Mouse (Mus musculus): Measurements from ENCODE around the gene Igdcc3. TPM values are rescaled to one million over a fixed set of nuclear protein-coding genes. Genes with fewer than 3 reads are reported as not detected.

Igdcc3 gene
- polyA plus RNA-seq (2015; fragmentation: Nextera tagmentation; extraction: Ambion mirVana): 13.8 and 15.5 TPM in 2 replicates

DNA sequence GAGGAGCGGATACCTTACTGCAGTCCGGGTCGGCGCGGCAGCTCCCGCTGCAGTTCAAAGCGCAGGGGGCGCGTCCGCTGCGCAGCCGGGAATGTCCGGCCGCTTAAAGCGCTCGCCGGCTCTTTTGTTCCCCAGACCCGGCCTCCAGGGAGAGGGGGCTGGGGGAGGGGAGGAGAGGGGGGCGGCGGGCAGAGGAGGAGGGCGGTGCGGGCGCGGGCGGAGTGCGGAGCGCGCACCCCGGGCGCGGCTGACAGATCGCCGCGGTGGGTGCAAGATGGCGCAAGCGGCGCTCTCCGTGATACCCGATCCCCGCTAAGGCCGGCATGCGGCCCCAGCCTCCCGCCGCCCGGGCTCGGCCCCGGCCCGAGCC lies at the start of gene Igdcc3:
TSS of gene Igdcc3 (plus strand) at position 254 of the 370 bp plus-strand sequence.
- peak within 1 kb of the TSS; percentile 98 for H3K27ac ChIP-seq
- peak; percentile 83 for ATAC-seq (ENCODE audit: low FRiP score)
- peaks cover 18% of the 10 kb centered on the region for H3K36me3 ChIP-seq
- peak within 1 kb of the TSS; percentile 96 for H3K4me3 ChIP-seq
- peak within 1 kb of the TSS; percentile 97 for H3K9ac ChIP-seq
- H3K27me3 ChIP-seq: no peaks in the 10 kb centered on the region
- WGBS: under 1% methylated on average over 29 of the region's 48 CpGs
- H3K4me1 ChIP-seq (replicated peaks): peaks cover 56% of the 10 kb centered on the region
- no peaks in the 10 kb centered on the region for H3K9me3 ChIP-seq
- peak within 1 kb of the TSS; percentile 87 for H3K4me2 ChIP-seq

DNA sequence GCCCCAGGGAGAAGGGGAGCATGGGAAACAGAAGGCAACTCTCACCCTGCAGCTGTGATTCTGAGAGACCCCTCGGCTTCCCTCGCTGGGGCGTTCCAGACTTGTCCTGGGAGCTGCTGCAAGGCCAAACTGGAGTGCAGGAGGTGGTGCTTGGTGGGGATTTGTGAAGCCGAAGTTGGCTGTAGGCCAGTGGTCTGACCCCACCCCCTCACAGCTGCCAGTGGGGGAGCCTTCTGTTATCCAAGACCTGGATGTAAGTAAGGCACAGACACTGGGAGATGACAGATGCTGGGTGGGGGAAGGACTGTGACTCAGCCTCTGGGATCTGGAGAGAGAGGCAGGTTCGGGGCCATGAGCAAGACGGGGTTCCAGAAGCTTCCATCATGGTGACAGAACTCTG lies 46.8 kb upstream of the Igdcc3 start:
- no peak for ATAC-seq (ENCODE audit: low FRiP score)
- 41% methylated on average over 6 of the region's 6 CpGs for WGBS

DNA sequence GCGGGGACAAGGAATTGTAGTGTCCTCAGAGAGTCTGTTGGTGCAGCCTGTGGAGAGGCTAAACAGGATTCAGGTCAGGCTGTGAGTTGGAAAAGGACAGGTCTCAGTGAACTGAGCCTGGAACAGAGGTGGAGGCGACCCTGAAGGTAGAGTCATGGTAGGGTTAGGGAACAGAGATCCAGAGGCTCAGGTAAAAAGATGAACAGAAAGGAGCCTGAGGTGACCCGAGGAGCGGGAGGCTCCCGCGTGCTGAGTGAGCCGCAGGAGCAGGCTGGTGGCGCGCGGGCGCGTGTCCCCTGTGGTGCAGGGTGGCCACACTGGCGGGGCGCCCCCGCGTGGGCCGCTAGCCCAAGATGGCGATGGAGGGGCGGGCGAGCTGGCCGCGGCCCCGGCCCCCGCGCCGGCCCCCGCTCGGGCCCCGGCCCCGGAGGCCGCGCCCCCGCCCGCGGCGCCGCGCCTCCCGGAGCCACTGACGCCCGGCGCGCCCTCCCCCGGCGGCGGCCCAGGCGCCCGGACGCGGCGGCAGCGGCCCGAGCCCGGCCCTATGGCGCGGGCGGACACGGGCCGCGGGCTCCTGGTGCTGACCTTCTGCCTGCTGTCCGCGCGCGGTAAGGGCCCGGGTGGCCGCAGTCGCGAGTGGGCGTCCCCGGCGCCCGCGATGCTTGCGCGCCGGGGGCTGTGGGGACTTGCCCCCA lies 39.9 kb upstream of the Igdcc3 start, which contains the start of gene Igdcc4:
TSS of gene Igdcc4 (plus strand) at position 496 of the 695 bp plus-strand sequence.
- no peaks in the 10 kb centered on the region for H3K9me3 ChIP-seq
- 2% methylated on average over 46 of the region's 76 CpGs for WGBS
- H3K27ac ChIP-seq: peak within 1 kb of the TSS; percentile 87
- H3K4me2 ChIP-seq: peak within 1 kb of the TSS; percentile 96
- H3K4me1 ChIP-seq (replicated peaks): peaks cover 33% of the 10 kb centered on the region
- ATAC-seq (ENCODE audit: low FRiP score): 0 out of 2 replicates have a peak, but pooled peaks have one; percentile 10
- peak within 1 kb of the TSS; percentile 79 for H3K4me3 ChIP-seq
- H3K36me3 ChIP-seq: no peaks in the 10 kb centered on the region
- no peaks in the 10 kb centered on the region for H3K27me3 ChIP-seq
- H3K9ac ChIP-seq: peak within 1 kb of the TSS; percentile 92

More for the DNA sequence above, 46.8 kb upstream of the Igdcc3 start:
- Histone ChIP-seq H3K36me3 (no peaks in the 10 kb centered on the region), H3K4me3 (no peak overlapping the region), H3K4me1 (replicated peaks) (peaks cover 18% of the 10 kb centered on the region), H3K27me3 (no peaks in the 10 kb centered on the region), H3K9me3 (no peaks in the 10 kb centered on the region), H3K9ac (no peak overlapping the region), H3K27ac (0 out of 2 replicates have a peak overlapping the region, but pooled peaks have one; percentile 18), H3K4me2 (no peak overlapping the region)

DNA sequence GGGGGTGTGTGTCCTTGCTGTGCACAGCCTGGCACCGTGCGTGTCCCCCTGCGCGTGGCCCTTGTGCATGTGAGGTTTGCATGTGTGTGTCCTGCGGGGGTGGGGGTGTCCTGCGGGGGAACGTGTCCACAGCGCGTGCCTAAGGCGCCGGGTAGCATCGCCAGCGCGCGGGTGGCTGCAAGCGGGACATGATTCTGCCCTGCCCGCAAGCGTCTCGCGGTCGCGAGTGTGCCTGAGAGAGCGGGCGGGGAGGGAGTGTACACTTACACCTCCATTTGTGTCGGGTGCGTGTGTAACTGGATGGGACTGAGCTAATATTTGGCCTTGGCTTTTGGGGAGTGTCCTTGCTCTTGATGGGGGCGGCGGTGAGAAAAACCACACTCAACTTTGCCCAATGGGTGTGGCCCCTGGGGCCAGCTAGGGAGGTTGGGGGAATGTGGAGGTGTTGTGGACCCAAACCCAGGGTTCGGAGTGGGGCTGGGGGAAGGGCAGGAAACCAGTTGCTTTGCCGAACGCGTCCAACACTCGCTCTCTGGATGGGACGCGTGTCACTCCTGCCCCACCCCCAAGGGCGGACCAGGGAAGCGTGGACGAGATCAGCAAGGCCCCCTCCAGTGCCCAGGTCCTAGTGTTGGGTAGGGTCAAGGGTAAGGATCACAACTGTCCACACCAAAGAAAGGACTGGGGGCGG lies 39.2 kb upstream of the Igdcc3 start:
- Histone ChIP-seq H3K36me3 (no peaks in the 10 kb centered on the region), H3K4me3 (peak overlapping the region; percentile 79), H3K9me3 (no peaks in the 10 kb centered on the region), H3K9ac (peak overlapping the region; percentile 92), H3K27me3 (no peaks in the 10 kb centered on the region), H3K27ac (peak overlapping the region; percentile 87), H3K4me2 (peak overlapping the region; percentile 96), H3K4me1 (replicated peaks) (peaks cover 33% of the 10 kb centered on the region)
- under 1% methylated on average over 39 of the region's 39 CpGs for WGBS
- peak; percentile 62 for ATAC-seq (ENCODE audit: low FRiP score)

DNA sequence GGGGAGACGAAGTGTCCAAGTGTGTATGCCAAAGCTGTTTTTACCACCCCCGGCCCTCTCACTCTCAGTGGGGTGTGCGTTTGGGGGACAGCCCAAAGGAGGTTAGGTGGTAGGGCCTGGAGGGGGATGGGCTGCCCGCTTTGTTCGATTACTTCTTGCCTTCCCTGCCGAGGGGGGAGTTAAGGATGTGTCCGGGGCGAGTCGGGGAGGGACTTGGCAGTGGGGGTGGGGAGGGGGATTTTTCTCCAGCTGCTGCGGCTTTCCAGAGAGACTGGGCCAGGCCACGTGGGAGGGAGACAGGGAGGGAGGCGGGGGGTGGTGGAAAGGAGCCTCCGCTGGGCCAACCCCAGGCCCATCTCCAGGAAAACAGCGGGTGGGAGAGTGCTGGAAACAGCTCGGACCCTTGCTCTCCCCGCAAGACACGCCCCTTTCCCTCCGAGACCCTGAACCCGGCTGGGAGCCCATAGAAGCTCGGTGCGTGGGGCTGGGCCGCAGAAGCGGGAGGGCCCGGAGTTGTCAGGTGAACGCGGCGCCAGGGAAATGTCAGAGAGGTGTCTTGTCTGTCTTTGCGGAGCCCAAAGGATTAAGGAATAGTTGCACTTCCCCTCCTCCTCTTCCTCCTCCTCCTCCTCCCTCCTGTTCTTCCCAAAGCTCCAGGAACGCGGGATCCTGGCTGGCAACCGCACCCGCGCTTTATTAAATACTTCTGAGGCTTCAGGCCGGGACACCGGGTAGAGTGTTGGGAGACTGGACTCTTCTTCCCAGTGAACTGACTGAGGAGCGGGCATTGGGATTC lies 38.4 kb upstream of the Igdcc3 start:
- WGBS: 1% methylated on average over 35 of the region's 36 CpGs
- Histone ChIP-seq H3K27me3 (no peaks in the 10 kb centered on the region), H3K9ac (peak overlapping the region; percentile 92), H3K9me3 (no peaks in the 10 kb centered on the region), H3K4me1 (replicated peaks) (peaks cover 33% of the 10 kb centered on the region), H3K4me2 (peak overlapping the region; percentile 96), H3K4me3 (peak overlapping the region; percentile 79), H3K36me3 (no peaks in the 10 kb centered on the region), H3K27ac (peak overlapping the region; percentile 87)
- ATAC-seq (ENCODE audit: low FRiP score): peak; percentile 67

DNA sequence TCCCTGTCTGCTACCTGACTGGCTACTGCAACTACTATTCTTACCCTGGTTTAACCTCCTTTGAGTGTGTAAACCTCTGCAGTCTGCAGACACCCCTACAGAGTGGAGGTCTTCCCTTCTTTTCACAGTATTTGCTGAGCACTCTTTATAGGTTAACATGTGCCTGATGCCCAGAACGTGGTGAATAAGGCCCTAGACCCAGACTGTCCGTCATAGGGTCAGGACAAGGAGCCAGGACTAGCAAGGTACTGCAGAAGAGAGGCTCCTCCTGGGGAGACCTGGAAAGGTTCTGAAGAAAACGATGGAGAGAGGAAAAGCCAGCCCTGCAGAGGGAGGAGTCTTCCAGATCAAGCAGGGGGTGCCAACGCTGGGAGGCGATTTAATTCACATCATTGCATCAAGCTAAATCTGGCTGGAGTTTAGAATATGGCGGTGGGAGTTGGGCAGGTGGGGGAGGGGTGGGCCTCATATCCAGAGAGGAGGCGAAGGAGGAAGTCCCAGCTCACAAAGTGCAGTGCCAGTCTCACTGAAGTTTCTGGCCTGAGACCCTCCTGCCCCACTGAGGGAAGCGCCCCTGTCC lies 37.7 kb upstream of the Igdcc3 start:
- H3K27ac ChIP-seq: peak overlapping the region; percentile 87
- peak overlapping the region; percentile 79 for H3K4me3 ChIP-seq
- peaks cover 33% of the 10 kb centered on the region for H3K4me1 ChIP-seq (replicated peaks)
- no peaks in the 10 kb centered on the region for H3K27me3 ChIP-seq
- H3K36me3 ChIP-seq: no peaks in the 10 kb centered on the region
- H3K9ac ChIP-seq: peak overlapping the region; percentile 92
- peak overlapping the region; percentile 96 for H3K4me2 ChIP-seq
- no peaks in the 10 kb centered on the region for H3K9me3 ChIP-seq
- no peak for ATAC-seq (ENCODE audit: low FRiP score)
- 23% methylated on average over 8 of the region's 8 CpGs for WGBS

DNA sequence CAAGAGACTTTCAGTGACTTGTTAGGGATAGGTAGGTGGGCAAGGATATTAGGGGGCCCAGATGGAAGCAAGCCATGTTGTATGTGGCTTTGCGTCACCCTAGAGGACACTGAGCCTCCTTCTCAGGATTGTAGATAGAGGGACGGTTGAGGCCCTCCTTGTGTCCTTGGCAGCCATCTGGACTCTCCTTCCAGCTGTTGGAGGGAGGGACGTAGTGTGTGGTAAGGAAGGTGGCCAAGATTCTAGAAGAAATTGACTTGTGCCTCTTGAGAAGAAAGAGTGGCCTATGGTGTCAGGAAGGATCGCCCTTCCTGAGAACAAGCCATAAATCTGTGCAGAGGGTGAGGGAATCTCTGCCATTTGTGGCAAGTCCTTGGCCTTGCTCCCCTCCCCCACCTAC lies 34.2 kb upstream of the Igdcc3 start:
- no peak overlapping the region for H3K27ac ChIP-seq
- no peaks in the 10 kb centered on the region for H3K36me3 ChIP-seq
- no peak overlapping the region for H3K9ac ChIP-seq
- 93% methylated on average over 4 of the region's 4 CpGs for WGBS
- no peak for ATAC-seq (ENCODE audit: low FRiP score)
- H3K27me3 ChIP-seq: no peaks in the 10 kb centered on the region
- H3K4me1 ChIP-seq (replicated peaks): peaks cover 45% of the 10 kb centered on the region
- H3K4me2 ChIP-seq: no peak overlapping the region
- H3K4me3 ChIP-seq: no peak overlapping the region
- no peaks in the 10 kb centered on the region for H3K9me3 ChIP-seq

DNA sequence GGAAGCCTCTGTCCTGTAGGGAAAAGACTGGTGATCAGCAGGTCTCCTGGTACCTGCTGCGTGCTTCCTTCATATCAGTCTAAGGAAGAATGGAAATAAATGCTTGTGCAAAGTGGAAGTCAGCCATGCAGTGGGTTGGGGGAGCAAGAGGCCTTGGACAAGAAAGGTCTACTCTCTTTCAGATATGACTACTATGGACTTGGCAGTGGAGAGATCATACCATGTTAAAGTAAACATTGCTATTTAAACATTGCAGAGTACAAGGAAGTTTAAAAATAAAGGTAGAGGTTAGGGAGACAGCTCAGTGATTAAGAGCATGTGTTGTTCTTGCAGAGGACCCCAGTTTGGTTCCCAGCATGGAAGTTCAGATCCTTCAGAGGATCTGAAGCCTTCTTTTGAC lies 33.1 kb upstream of the Igdcc3 start:
- Histone ChIP-seq H3K4me1 (replicated peaks) (peaks cover 35% of the 10 kb centered on the region), H3K4me2 (no peak overlapping the region), H3K27me3 (no peaks in the 10 kb centered on the region), H3K9me3 (no peaks in the 10 kb centered on the region), H3K27ac (no peak overlapping the region), H3K36me3 (no peaks in the 10 kb centered on the region), H3K4me3 (no peak overlapping the region), H3K9ac (no peak overlapping the region)
- no peak for ATAC-seq (ENCODE audit: low FRiP score)
- WGBS: 85% methylated on average over 1 of the region's 1 CpGs

DNA sequence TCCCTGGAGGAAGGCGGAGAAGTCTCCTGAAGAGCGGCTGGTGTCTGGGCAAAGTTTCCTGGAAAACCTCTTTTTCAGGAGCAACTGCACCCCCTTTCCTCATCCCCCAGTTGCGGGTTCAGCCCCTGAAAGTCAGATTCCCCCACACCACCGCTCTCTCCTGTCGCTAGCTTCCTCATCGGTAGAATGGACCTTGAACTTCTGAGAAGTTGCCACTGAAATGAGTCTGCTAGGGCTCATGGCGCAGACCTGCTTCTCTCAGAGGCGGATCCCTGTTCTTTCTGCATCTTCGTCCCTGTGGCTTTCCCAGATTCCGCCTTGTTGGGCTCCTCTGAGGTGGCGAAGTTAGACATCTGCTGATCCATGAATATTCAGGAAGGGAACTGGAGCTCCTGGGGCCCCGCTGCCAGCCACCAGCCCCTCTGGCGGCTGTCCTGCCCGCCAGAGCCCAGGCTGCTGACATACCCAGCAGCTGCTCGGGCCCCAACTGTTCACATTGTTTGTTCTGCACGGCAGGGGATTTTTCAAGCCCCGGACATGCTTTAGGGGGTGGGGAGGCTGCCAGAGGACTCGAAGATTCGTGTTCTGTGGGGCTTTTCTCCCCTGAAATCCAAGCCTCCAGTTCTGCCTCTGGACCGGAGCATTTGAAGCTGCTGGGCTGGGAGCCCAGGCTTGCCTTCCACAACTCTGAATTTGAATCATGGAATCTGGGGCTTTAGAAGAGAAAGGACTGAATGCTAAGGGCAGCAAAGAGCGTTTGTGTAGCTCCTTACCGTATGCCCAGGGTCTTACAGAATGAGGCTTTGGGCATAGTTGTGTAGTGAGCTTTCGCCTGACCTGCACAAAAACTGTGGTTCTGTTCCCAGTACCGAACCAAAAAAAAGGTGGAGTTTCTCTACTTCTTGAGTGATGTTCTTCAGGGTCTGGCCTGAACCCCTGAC lies 31.6 kb upstream of the Igdcc3 start:
- H3K4me1 ChIP-seq (replicated peaks): peaks cover 23% of the 10 kb centered on the region
- peak; percentile 75 for ATAC-seq (ENCODE audit: low FRiP score)
- peak overlapping the region; percentile 41 for H3K4me2 ChIP-seq
- H3K9ac ChIP-seq: peak overlapping the region; percentile 63
- WGBS: 6% methylated on average over 24 of the region's 24 CpGs
- H3K27ac ChIP-seq: peak overlapping the region; percentile 87
- no peaks in the 10 kb centered on the region for H3K9me3 ChIP-seq
- no peaks in the 10 kb centered on the region for H3K27me3 ChIP-seq
- H3K36me3 ChIP-seq: 0 out of 2 replicates have a peak, but pooled peaks cover 8% of the 10 kb centered on the region
- H3K4me3 ChIP-seq: peak overlapping the region; percentile 8; the same call in 1 of the 2 replicates

DNA sequence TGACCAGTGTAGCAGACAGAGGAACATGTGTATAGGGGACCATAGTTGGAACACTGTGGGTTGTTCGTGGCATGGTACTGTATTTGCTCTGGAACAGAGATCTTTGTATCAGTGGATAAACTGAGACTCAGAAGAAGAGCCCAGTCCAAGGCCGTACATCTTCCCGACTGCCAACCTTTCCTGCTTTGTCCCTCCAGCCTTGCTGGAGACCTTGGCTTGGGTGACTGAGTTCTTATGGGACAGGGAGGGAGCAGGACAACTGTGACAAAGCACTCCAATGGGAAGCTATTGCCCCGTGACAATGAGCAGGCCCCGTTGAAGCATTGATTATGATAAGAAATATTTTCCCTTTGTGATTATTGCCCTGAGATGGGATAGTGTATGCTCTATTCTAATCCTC lies 29.3 kb upstream of the Igdcc3 start:
- ATAC-seq (ENCODE audit: low FRiP score): no peak
- H3K9ac ChIP-seq: no peak overlapping the region
- WGBS: 89% methylated on average over 5 of the region's 5 CpGs
- H3K27me3 ChIP-seq: no peaks in the 10 kb centered on the region
- peaks cover 12% of the 10 kb centered on the region; the same call in 1 of the 2 replicates for H3K36me3 ChIP-seq
- H3K9me3 ChIP-seq: no peaks in the 10 kb centered on the region
- H3K27ac ChIP-seq: no peak overlapping the region
- H3K4me2 ChIP-seq: no peak overlapping the region
- H3K4me1 ChIP-seq (replicated peaks): peaks cover 23% of the 10 kb centered on the region
- H3K4me3 ChIP-seq: no peak overlapping the region

DNA sequence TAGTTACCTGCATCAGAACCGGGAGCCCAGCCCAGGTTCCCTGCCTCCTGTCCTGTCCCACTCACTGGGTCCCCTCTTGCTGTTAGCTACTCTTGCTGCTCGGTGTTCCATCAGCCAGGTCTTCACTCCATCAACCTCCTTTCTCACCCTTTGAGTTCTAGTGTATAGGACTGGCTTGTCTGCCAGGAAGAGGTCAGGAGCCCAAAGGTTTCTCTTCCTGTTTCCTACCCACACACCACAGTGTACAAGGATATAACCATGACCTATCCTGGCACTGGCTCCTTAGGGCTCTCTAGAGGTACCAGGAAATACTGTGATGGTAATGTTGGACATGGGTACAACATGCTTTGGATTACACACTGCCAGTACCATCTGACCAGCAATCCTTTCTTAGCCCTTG lies 27.3 kb upstream of the Igdcc3 start:
- H3K9me3 ChIP-seq: no peaks in the 10 kb centered on the region
- H3K9ac ChIP-seq: no peak overlapping the region
- H3K27me3 ChIP-seq: no peaks in the 10 kb centered on the region
- no peak overlapping the region for H3K4me3 ChIP-seq
- H3K36me3 ChIP-seq: peaks cover 21% of the 10 kb centered on the region
- ATAC-seq (ENCODE audit: low FRiP score): no peak
- H3K4me2 ChIP-seq: no peak overlapping the region
- no peak overlapping the region for H3K27ac ChIP-seq
- WGBS: 85% methylated on average over 2 of the region's 2 CpGs
- peaks cover 22% of the 10 kb centered on the region for H3K4me1 ChIP-seq (replicated peaks)

Measured in hindbrain, embryonic 13.5 days (tissue).